Comparison of ENCODE assay signal across 9 mouse cellular contexts in genomic region chr4:32889996-32890734, GRCm38 (mm10).
DNase-seq lines count a peak whose midpoint lies in the region; ATAC-seq and TF ChIP-seq lines count a peak whose summit lies in the region.
"Had no signal": no experiment of that assay in that cellular context is flagged by ENCODE, and none has a peak within 500 bp of the region (broad histone marks: within the 10 kb centered on the region; RNA-seq: fewer than 3 reads in every experiment).

No protein-coding gene starts in this region.

- no peaks in the 10 kb centered on the region for H3K27me3 ChIP-seq in embryonic facial prominence, embryonic 14.5 days (replicated peaks; ENCODE audit: control insufficient read depth, insufficient read depth, low read length)
- H3K27me3 ChIP-seq in heart, embryonic 14.5 days (ENCODE audit: control insufficient read depth, insufficient read depth, low read length), result no peaks in the 10 kb centered on the region
- H3K27me3 ChIP-seq in midbrain, postnatal 0 days (ENCODE audit: insufficient read depth, low read length), result no peaks in the 10 kb centered on the region

- peaks cover 20% of the 10 kb centered on the region for H3K9me3 ChIP-seq in embryonic facial prominence, embryonic 14.5 days (ENCODE audit: control insufficient read depth, low read length)
- peaks cover 14% of the 10 kb centered on the region for H3K9me3 ChIP-seq in heart, embryonic 14.5 days (ENCODE audit: control insufficient read depth, low read length)
- H3K9me3 ChIP-seq in midbrain, postnatal 0 days (ENCODE audit: low read length), result peaks cover 14% of the 10 kb centered on the region

- peak; percentile 38 for TF ChIP-seq CTCF in midbrain, postnatal 0 days (IDR thresholded peaks at IDR 0.05)

- 0 out of 2 replicates have a peak, but pooled peaks cover 7% of the 10 kb centered on the region for H3K4me1 ChIP-seq in embryonic facial prominence, embryonic 14.5 days (ENCODE audit: control insufficient read depth, insufficient read depth, low read length)
- peaks cover 20 to 24% of the 10 kb centered on the region in 2 experiments for H3K4me1 ChIP-seq in heart, embryonic 14.5 days (ENCODE audit: control insufficient read depth in 2 of 2, insufficient read depth in 2 of 2, low read length in 2 of 2)
- H3K4me1 ChIP-seq in midbrain, postnatal 0 days (ENCODE audit: insufficient read depth, low read length), result 0 out of 2 replicates have a peak, but pooled peaks cover 4% of the 10 kb centered on the region

- H3K36me3 ChIP-seq in embryonic facial prominence, embryonic 14.5 days (ENCODE audit: control insufficient read depth, insufficient read depth, low read length), result no peaks in the 10 kb centered on the region
- H3K36me3 ChIP-seq in heart, embryonic 14.5 days (ENCODE audit: control insufficient read depth, insufficient read depth, low read length), result no peaks in the 10 kb centered on the region
- no peaks in the 10 kb centered on the region for H3K36me3 ChIP-seq in midbrain, postnatal 0 days (ENCODE audit: insufficient read depth, low read length)

- no peak for ATAC-seq in embryonic facial prominence, embryonic 14.5 days (ENCODE audit: low read depth)
- ATAC-seq in heart, embryonic 14.5 days (ENCODE audit: insufficient number of reproducible peaks, insufficient read depth, low FRiP score, low read depth), result peak; percentile 36; the same call in 1 of the 2 replicates
- ATAC-seq in midbrain, postnatal 0 days (ENCODE audit: low FRiP score), result 0 out of 2 replicates have a peak, but pooled peaks have one; percentile 17
- no peak for ATAC-seq in megakaryocyte progenitor cell, adult 5-6 weeks (replicated peaks; ENCODE audit: poor library complexity)

- H3K27ac ChIP-seq in embryonic facial prominence, embryonic 14.5 days (replicated peaks; ENCODE audit: low read depth, low read length), result peak overlapping the region; percentile 28
- peak overlapping the region; percentile 88 to 92 for H3K27ac ChIP-seq in heart, embryonic 14.5 days (replicated peaks in 1 of 2; ENCODE audit: control insufficient read depth in 1 of 2, insufficient read depth in 1 of 2, low read depth in 2 of 2, low read length in 2 of 2)
- peak overlapping the region; percentile 43; the same call in 1 of the 2 replicates for H3K27ac ChIP-seq in midbrain, postnatal 0 days (ENCODE audit: low read depth, low read length)

- no peak overlapping the region for H3K4me3 ChIP-seq in embryonic facial prominence, embryonic 14.5 days (ENCODE audit: low read depth, low read length)
- H3K4me3 ChIP-seq in heart, embryonic 14.5 days (ENCODE audit: control insufficient read depth in 1 of 2, insufficient read depth in 1 of 2, low read depth in 1 of 2, low read length in 2 of 2), result peak overlapping the region; percentile 0 to 4; a peak in 1 of 4 replicates
- H3K4me3 ChIP-seq in midbrain, postnatal 0 days (ENCODE audit: low read depth, low read length), result no peak overlapping the region
- H3K4me3 ChIP-seq: erythroblast, embryonic 14.5 days had no signal

- no peak overlapping the region for H3K9ac ChIP-seq in embryonic facial prominence, embryonic 14.5 days (ENCODE audit: low read depth, low read length)
- peak overlapping the region; percentile 64 for H3K9ac ChIP-seq in heart, embryonic 14.5 days (ENCODE audit: low read length)
- no peak overlapping the region for H3K9ac ChIP-seq in midbrain, postnatal 0 days (replicated peaks; ENCODE audit: low read length, poor library complexity, severe bottlenecking)

- H3K4me2 ChIP-seq in embryonic facial prominence, embryonic 14.5 days (ENCODE audit: low read depth, low read length), result 0 out of 2 replicates have a peak overlapping the region, but pooled peaks have one; percentile 12
- peak overlapping the region; percentile 64 for H3K4me2 ChIP-seq in heart, embryonic 14.5 days (ENCODE audit: low read length)
- H3K4me2 ChIP-seq in midbrain, postnatal 0 days (ENCODE audit: low read depth, low read length, poor library complexity, severe bottlenecking), result no peak overlapping the region

- 55% methylated on average over 10 of the region's 10 CpGs for WGBS in embryonic facial prominence, embryonic 14.5 days
- WGBS in heart, embryonic 14.5 days, result 11% methylated on average over 10 of the region's 10 CpGs
- WGBS in midbrain, postnatal 0 days, result 56% methylated on average over 10 of the region's 10 CpGs

- peak; percentile 13 to 27 for DNase-seq in kidney, postnatal 4 days
- no peak for DNase-seq in kidney, adult 9 months
- DNase-seq in embryonic facial prominence, embryonic 14.5 days (ENCODE audit: low spot score), result no peak
- no peak for DNase-seq in midbrain, postnatal 0 days (ENCODE audit: low spot score)
- DNase-seq in liver, result no peak
- DNase-seq in thymus, postnatal 25 days, result no peak

Comparison
In these comparisons a context has a peak if more than half of its experiments do, and no peak if none do; other contexts are left out.
1. DNase-seq: peak in kidney, postnatal 4 days (2 of 2); none in kidney, adult 9 months (single experiment), embryonic facial prominence, embryonic 14.5 days (single experiment), midbrain, postnatal 0 days (single experiment), liver (single experiment) and thymus, postnatal 25 days (single experiment).
2. ATAC-seq: peak in heart, embryonic 14.5 days (single experiment) and midbrain, postnatal 0 days (single experiment); none in embryonic facial prominence, embryonic 14.5 days (single experiment) and megakaryocyte progenitor cell, adult 5-6 weeks (single experiment).
3. H3K27ac ChIP-seq: peak in every context shown above with its lines; median percentile 90 in heart, embryonic 14.5 days; 43 in midbrain, postnatal 0 days; 28 in embryonic facial prominence, embryonic 14.5 days.
4. H3K4me3 ChIP-seq: peak in heart, embryonic 14.5 days (2 of 2); none in embryonic facial prominence, embryonic 14.5 days (single experiment) and midbrain, postnatal 0 days (single experiment).